ENCODE assay signal across 8 mouse cellular contexts in the genomic region with DNA sequence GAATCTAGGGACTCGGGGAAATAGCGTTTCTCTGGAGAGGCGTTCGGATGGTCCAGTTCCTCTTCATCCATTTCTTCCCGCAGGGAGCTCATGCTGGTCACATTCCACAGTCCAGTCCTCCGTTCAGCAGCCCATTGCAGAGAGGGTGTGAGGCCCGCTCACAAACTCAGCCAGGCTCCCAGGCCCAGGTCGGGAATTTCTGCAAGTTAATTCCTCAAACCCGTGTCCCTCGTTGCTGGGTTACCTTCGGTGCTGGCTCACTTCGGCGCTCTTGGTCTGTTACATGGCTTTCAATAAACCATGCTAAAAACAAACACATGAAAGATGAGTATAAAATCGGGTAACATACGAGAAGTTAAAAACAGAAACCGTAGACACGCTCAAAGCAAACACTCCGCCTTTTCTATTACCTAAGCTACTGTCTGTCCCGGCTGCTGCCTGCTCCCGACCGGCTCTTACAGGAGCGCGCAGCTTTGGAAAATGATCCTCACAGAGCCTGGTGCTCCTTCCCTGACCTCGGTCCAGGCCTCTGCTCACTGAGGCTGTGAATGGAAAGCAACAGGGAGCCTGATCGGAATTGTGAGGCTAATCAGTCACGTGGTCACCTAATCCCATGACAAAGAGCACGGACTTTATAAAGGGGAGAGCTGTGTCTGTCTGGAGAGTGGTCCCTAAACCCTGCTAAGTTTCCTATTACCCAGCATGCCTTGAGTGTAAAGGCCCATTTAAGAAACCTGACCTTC. TPM values are rescaled to one million over a fixed set of nuclear protein-coding genes. Genes with fewer than 3 reads are reported as not detected.
A peak's percentile ranks its signal among the peaks of the same experiment; 100 is the strongest.
DNase-seq lines count a peak whose midpoint lies in the region; ATAC-seq lines count a peak whose summit lies in the region.

No protein-coding gene starts in this region.

- 0 out of 2 replicates have a peak, but pooled peaks cover 7% of the 10 kb centered on the region for H3K9me3 ChIP-seq in heart, embryonic 12.5 days (replicated peaks)
- H3K9me3 ChIP-seq in intestine, embryonic 15.5 days = no peaks in the 10 kb centered on the region
- H3K9me3 ChIP-seq in midbrain, embryonic 12.5 days = no peaks in the 10 kb centered on the region

- H3K9ac ChIP-seq in heart, embryonic 12.5 days = peak overlapping the region; percentile 51
- H3K9ac ChIP-seq in intestine, embryonic 15.5 days = no peak overlapping the region; the same call in 1 of the 2 replicates
- H3K9ac ChIP-seq in midbrain, embryonic 12.5 days (replicated peaks) = peak overlapping the region; percentile 54

- no peaks in the 10 kb centered on the region for H3K27me3 ChIP-seq in heart, embryonic 12.5 days (replicated peaks)
- no peaks in the 10 kb centered on the region for H3K27me3 ChIP-seq in intestine, embryonic 15.5 days (replicated peaks)
- no peaks in the 10 kb centered on the region for H3K27me3 ChIP-seq in midbrain, embryonic 12.5 days

- peak; percentile 63; the same call in 1 of the 2 replicates for ATAC-seq in heart, embryonic 12.5 days (ENCODE audit: insufficient number of reproducible peaks, low FRiP score)
- peak; percentile 62 for ATAC-seq in intestine, embryonic 15.5 days
- ATAC-seq in midbrain, embryonic 12.5 days (ENCODE audit: low FRiP score, low read depth) = peak; percentile 94

- peak overlapping the region; percentile 60 for H3K4me2 ChIP-seq in heart, embryonic 12.5 days
- peak overlapping the region; percentile 30; the same call in 1 of the 2 replicates for H3K4me2 ChIP-seq in intestine, embryonic 15.5 days (replicated peaks)
- H3K4me2 ChIP-seq in midbrain, embryonic 12.5 days (replicated peaks) = peak overlapping the region; percentile 60

- H3K4me1 ChIP-seq in heart, embryonic 12.5 days (replicated peaks) = peaks cover 32% of the 10 kb centered on the region
- H3K4me1 ChIP-seq in intestine, embryonic 15.5 days (replicated peaks) = 0 out of 2 replicates have a peak, but pooled peaks cover 7% of the 10 kb centered on the region
- peaks cover 33% of the 10 kb centered on the region for H3K4me1 ChIP-seq in midbrain, embryonic 12.5 days

- no peak for DNase-seq in heart, adult 9 months (ENCODE audit: low spot score in 2 of 2)
- DNase-seq in embryo, embryonic 10.5 days (ENCODE audit: low spot score) = peak; percentile 94
- no peak for DNase-seq in ovary, postnatal 10 days (ENCODE audit: low spot score)
- no peak for DNase-seq in adipocyte (ENCODE audit: low spot score)
- no peak for DNase-seq in cerebellum, adult 11 months

- peak overlapping the region; percentile 12 for H3K4me3 ChIP-seq in heart, embryonic 12.5 days
- H3K4me3 ChIP-seq in intestine, embryonic 15.5 days (replicated peaks) = no peak overlapping the region
- H3K4me3 ChIP-seq in midbrain, embryonic 12.5 days = peak overlapping the region; percentile 40

- 17% methylated on average over 27 of the region's 27 CpGs for WGBS in heart, embryonic 12.5 days
- WGBS in intestine, embryonic 15.5 days = 23% methylated on average over 27 of the region's 27 CpGs
- under 1% methylated on average over 27 of the region's 27 CpGs for WGBS in midbrain, embryonic 12.5 days

- H3K36me3 ChIP-seq in heart, embryonic 12.5 days = peaks cover 7% of the 10 kb centered on the region; the same call in 1 of the 2 replicates
- peaks cover 5% of the 10 kb centered on the region; the same call in 1 of the 2 replicates for H3K36me3 ChIP-seq in intestine, embryonic 15.5 days
- H3K36me3 ChIP-seq in midbrain, embryonic 12.5 days = 0 out of 2 replicates have a peak, but pooled peaks cover 6% of the 10 kb centered on the region

- H3K27ac ChIP-seq in heart, embryonic 12.5 days (ENCODE audit: poor library complexity, severe bottlenecking) = peak overlapping the region; percentile 44; the same call in 1 of the 2 replicates
- peak overlapping the region; percentile 13; the same call in 1 of the 2 replicates for H3K27ac ChIP-seq in intestine, embryonic 15.5 days
- H3K27ac ChIP-seq in midbrain, embryonic 12.5 days (replicated peaks) = peak overlapping the region; percentile 93

RNA-seq across cellular contexts. Expression of a gene that starts 16.9 kb away (rescaled TPM):
- 0.37 TPM in 1 of 2 replicates, not detected in the other for polyA plus RNA-seq in heart, embryonic 12.5 days (2016; fragmentation: Nextera tagmentation; extraction: Ambion mirVana)
- 0.83 and 1.1 TPM in 2 replicates for polyA plus RNA-seq in intestine, embryonic 15.5 days (2015; fragmentation: Nextera tagmentation; extraction: Ambion mirVana)
- polyA plus RNA-seq in midbrain, embryonic 12.5 days (2016; fragmentation: Nextera tagmentation; extraction: Ambion mirVana) = 2.2 and 2.6 TPM in 2 replicates

RNA-seq across cellular contexts. Expression of a gene that starts 22.7 kb away (rescaled TPM):
- polyA plus RNA-seq in heart, embryonic 12.5 days (2016; fragmentation: Nextera tagmentation; extraction: Ambion mirVana) = 30.5 and 31.9 TPM in 2 replicates
- 76.2 and 77.3 TPM in 2 replicates for polyA plus RNA-seq in intestine, embryonic 15.5 days (2015; fragmentation: Nextera tagmentation; extraction: Ambion mirVana)
- 61.1 and 65.8 TPM in 2 replicates for polyA plus RNA-seq in midbrain, embryonic 12.5 days (2016; fragmentation: Nextera tagmentation; extraction: Ambion mirVana)

RNA-seq across cellular contexts. Expression of a gene that starts 49.9 kb away (rescaled TPM):
- 34.6 and 37.5 TPM in 2 replicates for polyA plus RNA-seq in heart, embryonic 12.5 days (2016; fragmentation: Nextera tagmentation; extraction: Ambion mirVana)
- polyA plus RNA-seq in intestine, embryonic 15.5 days (2015; fragmentation: Nextera tagmentation; extraction: Ambion mirVana) = 33.6 and 34.7 TPM in 2 replicates
- 38.1 and 39.9 TPM in 2 replicates for polyA plus RNA-seq in midbrain, embryonic 12.5 days (2016; fragmentation: Nextera tagmentation; extraction: Ambion mirVana)

RNA-seq across cellular contexts. Expression of a gene that starts 50.6 kb away (rescaled TPM):
- 92.1 and 95.2 TPM in 2 replicates for polyA plus RNA-seq in heart, embryonic 12.5 days (2016; fragmentation: Nextera tagmentation; extraction: Ambion mirVana)
- 165 TPM in 2 replicates for polyA plus RNA-seq in intestine, embryonic 15.5 days (2015; fragmentation: Nextera tagmentation; extraction: Ambion mirVana)
- polyA plus RNA-seq in midbrain, embryonic 12.5 days (2016; fragmentation: Nextera tagmentation; extraction: Ambion mirVana) = 134 and 139 TPM in 2 replicates

Comparison
In these comparisons a context has a peak if more than half of its experiments do, and no peak if none do; other contexts are left out.
1. H3K27ac ChIP-seq: peak in every context shown above with its lines; median percentile 93 in midbrain, embryonic 12.5 days; 44 in heart, embryonic 12.5 days; 13 in intestine, embryonic 15.5 days.